Mouse (Mus musculus) gonadal fat pad, adult 2 months (tissue): ENCODE measurements at regions not wholly inside any gene's neighbourhood (a gene's known extent, or its start where the extent isn't known, plus 50 kb on each side); places are given as distances from the start of the nearest gene placed in this dataset.
"Not testable (repeated sequence)": the region's sequence is repeated elsewhere in the genome, so short reads cannot be mapped to it uniquely, and the experiment has no call there.

Experiments
- DNase-seq: peaks from one replicate; pipeline ENCODE4 v3.0.0-alpha.2; 2012; ENCODE audit warnings: low read depth

- no peak for DNase-seq
Observed at GRCm38 (mm10) chr2:128265014-128265990, 139.5 kb downstream of the Bcl2l11 start.

- no peak for DNase-seq
Observed at GRCm38 (mm10) chr2:128270377-128271129, 144.7 kb downstream of the Bcl2l11 start.

GRCm38 (mm10) chr2:128272789-128273188, 147.0 kb downstream of the Bcl2l11 start:
- DNase-seq = no peak

- no peak for DNase-seq
Observed at GRCm38 (mm10) chr2:128273292-128273691, 147.5 kb downstream of the Bcl2l11 start.

GRCm38 (mm10) chr2:128276337-128276736, 150.5 kb downstream of the Bcl2l11 start:
- no peak for DNase-seq

- no peak for DNase-seq
Observed at GRCm38 (mm10) chr2:128277387-128278123, 151.7 kb downstream of the Bcl2l11 start.

- DNase-seq = no peak
Observed at GRCm38 (mm10) chr2:128278124-128278432, 152.2 kb downstream of the Bcl2l11 start.

GRCm38 (mm10) chr2:128278608-128279081, 152.8 kb downstream of the Bcl2l11 start:
- no peak for DNase-seq

GRCm38 (mm10) chr2:128279127-128279710, 153.4 kb downstream of the Bcl2l11 start:
- no peak for DNase-seq

GRCm38 (mm10) chr2:128282591-128282990, 156.8 kb downstream of the Bcl2l11 start:
- DNase-seq = no peak

GRCm38 (mm10) chr2:128284822-128285421, 159.1 kb downstream of the Bcl2l11 start:
- no peak for DNase-seq

- DNase-seq = no peak
Observed at GRCm38 (mm10) chr2:128285457-128285856, 159.6 kb downstream of the Bcl2l11 start.

GRCm38 (mm10) chr2:128288138-128288551, 162.3 kb downstream of the Bcl2l11 start:
- DNase-seq = peak; percentile 44

GRCm38 (mm10) chr2:128290609-128291008, 164.8 kb downstream of the Bcl2l11 start:
- no peak for DNase-seq

- no peak for DNase-seq
Observed at GRCm38 (mm10) chr2:128294610-128295009, 168.8 kb downstream of the Bcl2l11 start.

- DNase-seq = no peak
Observed at GRCm38 (mm10) chr2:128295018-128295424, 169.2 kb downstream of the Bcl2l11 start.

- DNase-seq = no peak
Observed at GRCm38 (mm10) chr2:128295726-128296234, 169.9 kb downstream of the Bcl2l11 start.

- not testable (repeated sequence) for DNase-seq
Observed at GRCm38 (mm10) chr2:128296423-128296822, 170.6 kb downstream of the Bcl2l11 start.

- no peak for DNase-seq
Observed at GRCm38 (mm10) chr2:128296897-128297296, 171.1 kb downstream of the Bcl2l11 start.

- DNase-seq = no peak
Observed at GRCm38 (mm10) chr2:128297821-128298220, 172.0 kb downstream of the Bcl2l11 start.

GRCm38 (mm10) chr2:128298996-128299395, 173.2 kb downstream of the Bcl2l11 start:
- no peak for DNase-seq
